Mouse (Mus musculus) hindbrain, embryonic 12.5 days (tissue): ENCODE results near the gene Ciita. TPM values are rescaled to one million over a fixed set of nuclear protein-coding genes. Genes with fewer than 3 reads are reported as not detected.

Experiments used
- ATAC-seq: fragments of 200-750 bp; cut with Nextera tagmentation; 2 replicates; pipeline ENCODE4 v1.8.0; 2017; ENCODE audit warnings: moderate TSS enrichment; ENCODE audit not compliant: low FRiP score
- H3K27ac ChIP-seq: fragments of 300-500 bp; sonication (generic); 2 replicates; pipeline ENCODE4 v1.5.1; 2016; ENCODE audit warnings: mild to moderate bottlenecking
- H3K27me3 ChIP-seq: fragments of 300-500 bp; sonication (generic); 2 replicates; pipeline ENCODE4 v1.6.1; 2016; ENCODE audit warnings: mild to moderate bottlenecking
- H3K36me3 ChIP-seq: fragments of 300-500 bp; sonication (generic); 2 replicates; pipeline ENCODE4 v1.6.1; 2016; ENCODE audit warnings: mild to moderate bottlenecking
- H3K4me1 ChIP-seq: fragments of 300-500 bp; sonication (generic); 2 replicates; pipeline ENCODE4 v1.6.1; 2016
- H3K4me2 ChIP-seq: fragments of 300-500 bp; sonication (generic); replicated peaks from 2 replicates; pipeline ENCODE4 v1.6.1; 2016; ENCODE audit warnings: mild to moderate bottlenecking
- H3K4me3 ChIP-seq: fragments of 300-500 bp; sonication (generic); 2 replicates; pipeline ENCODE4 v1.5.1; 2016; ENCODE audit warnings: mild to moderate bottlenecking
- H3K9ac ChIP-seq: fragments of 300-500 bp; sonication (generic); 2 replicates; pipeline ENCODE4 v1.6.1; 2016; ENCODE audit warnings: mild to moderate bottlenecking, moderate library complexity
- H3K9me3 ChIP-seq: fragments of 300-500 bp; sonication (generic); replicated peaks from 2 replicates; pipeline ENCODE4 v1.6.1; 2016; ENCODE audit warnings: mild to moderate bottlenecking
- WGBS: fragments of 180-500 bp; shearing (Covaris S2); methylation state at CpG from one replicate; pipeline ENCODE4 v1.1.7; 2016; 5-methylcytosine and 5-hydroxymethylcytosine counted together
- polyA plus RNA-seq: library from polyadenylated mRNA; unstranded; fragments of >200 nt; fragmentation: Nextera tagmentation; extraction: Ambion mirVana; gene quantifications from 2 replicates; pipeline ENCODE4 v1.2.1, GENCODE M21; 2016

Gene Ciita
- polyA plus RNA-seq, 1 experiment from 2014 or later: 0.37 TPM

DNA sequence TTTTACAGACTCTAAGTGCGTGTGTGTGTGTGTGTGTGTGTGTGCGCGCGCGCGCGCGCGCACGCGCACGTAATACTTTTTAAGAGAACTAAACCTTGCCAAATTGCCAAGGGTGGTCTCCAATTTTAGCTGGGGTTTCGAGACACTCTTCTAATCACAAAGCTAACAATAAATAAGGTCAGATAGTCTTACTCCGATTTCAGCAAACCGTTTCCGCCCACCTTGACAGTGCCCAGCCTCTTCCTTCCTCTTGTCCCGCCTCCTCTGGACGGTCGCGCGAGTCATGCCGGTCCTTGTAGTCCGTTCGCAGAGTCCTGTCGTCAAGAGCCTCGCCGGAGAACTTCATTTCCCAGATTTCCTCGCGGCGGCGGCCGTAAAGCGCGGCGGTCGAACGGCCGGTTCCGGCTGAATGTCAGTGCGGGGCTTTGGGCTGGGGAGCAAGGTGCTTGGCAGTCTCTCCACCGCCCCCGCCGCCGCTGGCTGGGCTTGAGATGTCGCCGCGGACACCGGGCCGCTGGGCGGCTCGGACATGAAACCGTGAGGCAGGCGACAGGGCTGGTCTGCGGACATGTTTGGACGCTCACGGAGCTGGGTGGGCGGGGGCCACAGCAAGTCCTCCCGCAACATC is 65.2 kb downstream of the Ciita start, which contains the start of gene Clec16a:
Gene Clec16a (plus strand): TSS at position 345 of the 628 bp plus-strand sequence.
- no peaks in the 10 kb centered on the region for H3K27me3 ChIP-seq
- H3K4me3 ChIP-seq: peak within 1 kb of the TSS; percentile 90
- H3K9ac ChIP-seq: peak within 1 kb of the TSS; percentile 88
- H3K4me1 ChIP-seq: peaks cover 34% of the 10 kb centered on the region
- WGBS: under 1% methylated on average over 58 of the region's 58 CpGs
- ATAC-seq: peak; percentile 92
- H3K36me3 ChIP-seq: no peaks in the 10 kb centered on the region
- H3K4me2 ChIP-seq: peak within 1 kb of the TSS; percentile 74
- H3K27ac ChIP-seq: no peak within 1 kb of the TSS
- no peaks in the 10 kb centered on the region for H3K9me3 ChIP-seq

DNA sequence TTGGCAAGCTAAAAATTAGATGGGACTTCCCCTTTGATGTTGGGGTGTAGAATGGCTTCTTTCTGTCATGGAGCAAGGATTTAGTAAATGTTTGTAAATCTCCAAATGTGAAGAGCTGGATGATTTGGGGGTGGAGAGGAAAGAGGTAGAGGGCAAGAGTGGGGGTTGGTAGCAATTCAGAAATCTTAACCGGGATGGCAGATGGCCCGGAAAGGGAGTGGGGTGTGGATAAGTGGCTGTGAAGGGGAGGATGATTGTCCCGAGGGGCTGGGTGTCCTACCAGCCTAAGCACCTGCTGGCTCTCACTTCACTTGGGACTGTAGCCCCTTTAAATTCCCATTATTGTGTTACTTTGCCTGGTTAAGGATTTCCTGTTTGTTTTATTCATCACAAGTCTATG is 67.0 kb downstream of the Ciita start:
- no peaks in the 10 kb centered on the region for H3K27me3 ChIP-seq
- H3K9me3 ChIP-seq: no peaks in the 10 kb centered on the region
- no peak overlapping the region for H3K27ac ChIP-seq
- no peak for ATAC-seq
- WGBS: 73% methylated on average over 3 of the region's 3 CpGs
- no peaks in the 10 kb centered on the region for H3K36me3 ChIP-seq
- H3K4me1 ChIP-seq: peaks cover 17% of the 10 kb centered on the region
- H3K4me2 ChIP-seq: peak overlapping the region; percentile 74; the same call in 1 of the 2 replicates
- H3K9ac ChIP-seq: no peak overlapping the region
- no peak overlapping the region for H3K4me3 ChIP-seq

DNA sequence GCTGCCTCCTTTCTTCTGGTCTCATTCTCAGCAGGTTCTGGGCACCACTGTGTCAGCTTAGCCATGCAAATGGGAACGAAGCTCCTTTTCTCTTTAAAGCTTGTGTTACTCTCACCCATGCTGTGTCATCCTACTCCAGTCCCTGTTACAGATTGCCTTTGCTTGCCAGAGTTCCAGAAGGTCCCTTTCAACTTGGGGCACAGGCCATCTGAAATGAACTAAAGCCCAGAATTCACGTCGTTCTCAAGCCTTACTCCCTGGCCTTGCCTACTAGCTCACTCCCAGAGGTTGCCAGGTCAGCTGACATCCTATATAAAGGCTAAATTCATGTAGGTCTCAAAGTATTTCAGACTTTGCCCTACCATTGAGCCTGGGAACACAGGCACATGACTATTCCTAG is 69.1 kb downstream of the Ciita start:
- no peak for ATAC-seq
- H3K4me3 ChIP-seq: no peak overlapping the region
- no peak overlapping the region for H3K9ac ChIP-seq
- WGBS: 55% methylated on average over 3 of the region's 3 CpGs
- peaks cover 14% of the 10 kb centered on the region for H3K4me1 ChIP-seq
- no peak overlapping the region for H3K4me2 ChIP-seq
- H3K9me3 ChIP-seq: no peaks in the 10 kb centered on the region
- no peaks in the 10 kb centered on the region for H3K27me3 ChIP-seq
- no peaks in the 10 kb centered on the region for H3K36me3 ChIP-seq
- H3K27ac ChIP-seq: no peak overlapping the region

DNA sequence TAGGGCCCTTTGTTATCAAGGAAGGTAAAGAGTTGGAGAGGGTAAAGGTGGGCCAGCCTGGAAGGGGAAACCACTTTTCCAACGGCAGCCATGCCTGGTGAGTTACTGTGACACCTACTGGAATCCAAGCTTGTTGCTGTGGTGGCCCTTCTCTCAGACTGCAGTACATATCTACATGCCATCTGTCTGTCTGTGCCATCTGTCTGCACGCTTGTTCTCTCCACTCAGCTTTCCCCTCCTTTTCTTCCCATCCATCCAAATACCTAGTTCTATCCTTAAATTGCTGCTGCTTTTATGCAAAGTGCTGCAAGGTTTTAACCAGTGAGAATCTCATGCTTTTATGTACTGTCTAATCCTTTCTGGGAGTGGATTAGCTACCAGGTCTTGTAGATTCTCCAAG is 69.7 kb downstream of the Ciita start:
- no peaks in the 10 kb centered on the region for H3K36me3 ChIP-seq
- H3K4me3 ChIP-seq: no peak overlapping the region
- no peak overlapping the region for H3K4me2 ChIP-seq
- no peak overlapping the region for H3K9ac ChIP-seq
- ATAC-seq: no peak
- no peak overlapping the region for H3K27ac ChIP-seq
- H3K4me1 ChIP-seq: peaks cover 14% of the 10 kb centered on the region
- no peaks in the 10 kb centered on the region for H3K27me3 ChIP-seq
- H3K9me3 ChIP-seq: no peaks in the 10 kb centered on the region
- WGBS: 90% methylated on average over 2 of the region's 2 CpGs

DNA sequence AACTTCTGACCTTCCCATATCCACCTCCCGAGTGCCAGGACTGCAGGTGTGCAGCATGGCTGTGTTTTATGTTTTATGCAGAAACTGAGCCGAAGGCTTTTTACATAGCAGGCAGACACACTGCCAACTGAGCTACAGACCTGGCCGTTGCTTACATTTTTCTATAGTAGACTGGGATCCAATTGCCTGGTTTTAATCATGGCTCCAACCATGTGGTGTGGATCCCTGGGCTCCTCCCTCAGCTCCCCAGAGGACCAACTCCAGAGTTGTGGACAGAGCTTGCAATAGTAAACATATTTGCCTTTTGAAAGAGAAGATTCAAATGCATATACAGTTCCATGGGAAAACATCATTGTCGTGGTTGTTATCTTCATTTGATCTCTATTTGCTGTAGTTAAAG is 71.7 kb downstream of the Ciita start:
- Histone ChIP-seq H3K9me3 (no peaks in the 10 kb centered on the region), H3K4me1 (peaks cover 4% of the 10 kb centered on the region), H3K4me3 (no peak overlapping the region), H3K9ac (no peak overlapping the region), H3K4me2 (no peak overlapping the region), H3K27me3 (no peaks in the 10 kb centered on the region), H3K36me3 (no peaks in the 10 kb centered on the region), H3K27ac (no peak overlapping the region)
- ATAC-seq: no peak
- WGBS: 84% methylated on average over 4 of the region's 4 CpGs

DNA sequence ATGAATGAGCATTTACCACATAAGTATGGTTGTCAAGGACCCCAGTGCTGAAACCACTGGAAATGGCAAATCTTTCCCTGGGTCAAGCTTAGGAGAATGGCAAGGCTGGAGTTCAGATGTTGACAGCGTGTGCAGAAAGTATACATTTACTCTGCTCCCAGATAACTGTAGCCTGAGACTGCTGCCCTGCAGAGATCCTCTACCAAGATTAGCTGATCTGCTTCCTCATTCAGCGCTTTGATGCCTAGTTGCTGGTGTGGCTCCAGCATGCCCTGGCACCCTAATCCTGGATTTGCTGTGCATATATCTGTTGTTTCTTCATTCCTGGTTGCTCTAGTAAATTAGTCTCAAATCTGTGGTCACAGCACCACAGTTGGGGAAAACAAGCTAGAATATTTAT is 74.0 kb downstream of the Ciita start:
- Histone ChIP-seq H3K4me2 (no peak overlapping the region), H3K36me3 (no peaks in the 10 kb centered on the region), H3K9ac (no peak overlapping the region), H3K9me3 (no peaks in the 10 kb centered on the region), H3K4me3 (no peak overlapping the region), H3K27me3 (no peaks in the 10 kb centered on the region), H3K27ac (no peak overlapping the region), H3K4me1 (no peaks in the 10 kb centered on the region)
- WGBS: 89% methylated on average over 2 of the region's 2 CpGs
- no peak for ATAC-seq

DNA sequence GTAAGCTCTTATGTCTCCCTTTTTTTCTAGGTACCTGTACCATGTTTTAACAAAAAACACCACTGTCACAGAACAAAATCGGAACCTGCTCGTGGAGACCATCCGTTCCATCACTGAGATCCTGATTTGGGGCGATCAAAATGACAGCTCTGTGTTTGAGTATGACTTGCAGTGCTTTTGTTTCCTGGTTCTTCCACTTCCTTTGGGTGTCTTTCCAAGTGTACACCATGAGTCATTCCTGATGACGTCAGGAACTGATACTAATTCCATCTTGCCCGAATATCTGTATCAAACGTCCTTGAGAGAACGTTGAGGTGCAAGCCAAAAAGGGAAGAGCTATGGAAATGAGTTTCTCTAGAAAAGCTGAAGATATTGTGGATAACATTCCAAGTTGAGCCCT is 80.1 kb downstream of the Ciita start:
- no peaks in the 10 kb centered on the region for H3K4me1 ChIP-seq
- no peak for ATAC-seq
- no peak overlapping the region for H3K4me2 ChIP-seq
- H3K9me3 ChIP-seq: no peaks in the 10 kb centered on the region
- H3K27ac ChIP-seq: no peak overlapping the region
- no peak overlapping the region for H3K9ac ChIP-seq
- WGBS: 92% methylated on average over 8 of the region's 8 CpGs
- H3K36me3 ChIP-seq: peaks cover 30% of the 10 kb centered on the region
- no peaks in the 10 kb centered on the region for H3K27me3 ChIP-seq
- H3K4me3 ChIP-seq: no peak overlapping the region

DNA sequence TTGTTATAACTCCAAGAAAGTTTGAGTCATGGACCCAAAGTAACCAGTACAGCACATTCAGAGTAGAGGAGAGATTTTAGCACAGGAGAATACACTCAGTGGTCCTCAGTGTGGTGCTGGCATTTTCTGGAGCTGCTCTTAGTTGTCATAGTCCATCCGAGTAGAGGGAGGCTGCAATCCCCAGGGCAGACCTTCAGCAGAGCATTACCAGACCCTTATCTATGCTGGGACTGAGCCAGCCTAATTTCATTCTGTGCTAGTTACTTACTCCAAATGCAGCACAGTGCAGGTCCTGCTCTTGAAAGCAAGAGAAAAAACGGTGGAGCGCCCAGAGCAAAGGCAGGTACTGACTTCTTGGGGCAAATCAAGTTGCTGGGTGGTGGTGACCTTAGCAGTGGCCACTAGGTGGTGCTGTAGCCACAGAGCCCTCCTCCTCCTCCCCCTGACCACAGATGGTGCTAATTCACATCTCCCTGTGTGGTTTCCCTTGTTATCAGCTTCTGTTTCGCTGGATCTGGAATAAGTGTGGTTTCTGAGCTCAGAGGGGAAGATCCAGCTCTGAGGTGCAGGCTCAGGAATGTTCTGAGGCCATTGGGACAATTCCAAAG is 85.5 kb downstream of the Ciita start:
- ATAC-seq: peak; percentile 58
- no peak overlapping the region for H3K4me2 ChIP-seq
- 39% methylated on average over 4 of the region's 4 CpGs for WGBS
- no peak overlapping the region for H3K9ac ChIP-seq
- no peak overlapping the region for H3K27ac ChIP-seq
- H3K4me3 ChIP-seq: no peak overlapping the region
- H3K9me3 ChIP-seq: no peaks in the 10 kb centered on the region
- peaks cover 50% of the 10 kb centered on the region for H3K36me3 ChIP-seq
- no peaks in the 10 kb centered on the region for H3K27me3 ChIP-seq
- no peaks in the 10 kb centered on the region for H3K4me1 ChIP-seq

DNA sequence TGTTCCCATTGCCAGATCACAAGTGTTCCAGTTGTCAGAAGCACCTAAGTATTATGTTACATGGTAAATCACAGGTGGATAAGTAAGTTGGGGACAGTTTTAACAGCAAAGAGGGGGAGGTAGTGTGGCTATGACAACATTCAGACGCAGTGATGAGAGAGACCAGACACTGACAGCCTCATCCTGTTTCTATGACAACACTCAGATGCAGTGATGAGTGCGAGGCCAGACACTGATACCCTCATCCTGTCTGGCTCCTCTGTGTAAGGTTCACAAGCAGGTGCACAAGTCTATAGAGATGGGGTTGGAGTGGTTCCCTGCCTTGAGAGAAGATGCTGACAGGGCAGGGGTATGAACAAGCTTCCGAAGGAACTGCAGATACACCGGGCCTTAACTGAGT is 87.3 kb downstream of the Ciita start:
- H3K36me3 ChIP-seq: peaks cover 51% of the 10 kb centered on the region
- no peaks in the 10 kb centered on the region for H3K4me1 ChIP-seq
- no peaks in the 10 kb centered on the region for H3K27me3 ChIP-seq
- H3K27ac ChIP-seq: no peak overlapping the region
- 96% methylated on average over 4 of the region's 4 CpGs for WGBS
- no peak overlapping the region for H3K9ac ChIP-seq
- no peak for ATAC-seq
- H3K4me2 ChIP-seq: no peak overlapping the region
- no peak overlapping the region for H3K4me3 ChIP-seq
- H3K9me3 ChIP-seq: no peaks in the 10 kb centered on the region

DNA sequence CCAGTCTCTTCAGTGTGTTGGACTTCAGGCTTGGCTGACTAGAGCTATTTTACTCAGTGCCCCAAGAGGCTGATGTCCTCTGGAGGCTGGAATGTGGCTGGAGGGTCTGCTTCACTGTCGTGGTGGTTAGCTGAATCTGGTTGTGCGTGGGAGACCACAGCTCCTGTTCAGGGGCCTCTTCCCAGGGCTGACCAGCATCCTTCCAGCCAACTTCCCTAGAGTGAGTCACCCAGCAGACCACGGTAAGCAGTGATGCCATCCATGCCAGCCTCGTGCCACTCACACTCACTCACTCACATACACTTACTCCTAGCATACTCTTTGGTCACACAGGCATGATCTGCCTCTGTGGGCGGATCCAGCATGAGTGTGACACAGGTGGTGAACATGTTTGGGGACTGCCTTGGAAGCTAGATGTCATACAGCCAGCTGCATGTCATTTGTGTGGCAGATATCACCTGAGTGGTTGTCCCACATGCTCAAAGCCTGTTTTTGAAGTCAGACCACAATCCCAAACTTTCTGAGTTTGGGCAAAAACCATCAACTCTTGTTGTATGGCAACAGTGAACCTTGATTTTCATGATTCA is 90.0 kb downstream of the Ciita start:
- Histone ChIP-seq H3K9ac (no peak overlapping the region), H3K4me1 (no peaks in the 10 kb centered on the region), H3K27ac (no peak overlapping the region), H3K4me2 (no peak overlapping the region), H3K36me3 (peaks cover 52% of the 10 kb centered on the region), H3K4me3 (no peak overlapping the region), H3K9me3 (no peaks in the 10 kb centered on the region), H3K27me3 (no peaks in the 10 kb centered on the region)
- no peak for ATAC-seq
- WGBS: 86% methylated on average over 5 of the region's 5 CpGs

DNA sequence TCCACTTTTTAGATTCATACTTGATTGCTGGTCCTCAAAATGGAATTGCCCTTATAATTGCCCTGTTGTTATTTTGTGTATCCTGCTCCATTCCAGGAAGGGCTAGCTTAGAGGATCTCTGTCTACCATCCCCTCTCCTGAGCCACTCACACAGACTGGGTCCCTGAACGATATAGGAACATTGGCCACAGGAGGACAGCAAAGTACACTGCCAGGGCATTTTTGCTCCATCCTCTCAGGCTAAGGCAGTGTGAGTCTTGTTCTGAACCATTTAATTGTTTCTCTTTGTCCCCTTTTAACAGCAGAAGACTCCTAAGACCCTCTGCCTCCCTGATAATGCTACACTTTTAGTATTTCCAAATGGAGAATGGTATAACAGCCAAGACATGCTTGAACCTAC is 90.8 kb downstream of the Ciita start:
- H3K4me2 ChIP-seq: no peak overlapping the region
- peaks cover 57% of the 10 kb centered on the region for H3K36me3 ChIP-seq
- no peaks in the 10 kb centered on the region for H3K4me1 ChIP-seq
- H3K9me3 ChIP-seq: no peaks in the 10 kb centered on the region
- H3K9ac ChIP-seq: no peak overlapping the region
- no peaks in the 10 kb centered on the region for H3K27me3 ChIP-seq
- H3K27ac ChIP-seq: no peak overlapping the region
- WGBS: 84% methylated on average over 1 of the region's 1 CpGs
- ATAC-seq: no peak
- no peak overlapping the region for H3K4me3 ChIP-seq

DNA sequence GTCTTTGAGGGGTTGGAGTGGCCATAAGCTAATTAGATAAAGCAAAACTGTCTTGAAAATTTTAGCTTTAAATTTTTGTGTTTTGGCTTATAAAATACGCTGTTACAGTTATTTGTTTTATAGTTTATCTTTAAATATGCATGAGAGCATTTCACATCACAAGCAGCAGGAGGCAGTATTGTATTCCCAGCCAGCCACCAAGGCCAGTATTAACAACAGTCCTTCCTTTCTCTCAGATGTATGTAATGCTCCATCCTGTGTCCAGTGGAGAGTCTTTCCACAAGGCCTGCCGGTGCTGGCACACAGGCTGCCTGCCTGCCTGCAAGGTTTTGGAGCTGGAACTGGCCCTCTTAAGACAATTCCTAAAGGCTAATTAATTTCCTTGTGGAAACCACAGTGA is 92.0 kb downstream of the Ciita start:
- no peak overlapping the region for H3K9ac ChIP-seq
- no peaks in the 10 kb centered on the region for H3K4me1 ChIP-seq
- 64% methylated on average over 2 of the region's 2 CpGs for WGBS
- ATAC-seq: no peak
- no peaks in the 10 kb centered on the region for H3K9me3 ChIP-seq
- no peak overlapping the region for H3K4me3 ChIP-seq
- peaks cover 67% of the 10 kb centered on the region for H3K36me3 ChIP-seq
- H3K27ac ChIP-seq: no peak overlapping the region
- H3K4me2 ChIP-seq: no peak overlapping the region
- no peaks in the 10 kb centered on the region for H3K27me3 ChIP-seq

DNA sequence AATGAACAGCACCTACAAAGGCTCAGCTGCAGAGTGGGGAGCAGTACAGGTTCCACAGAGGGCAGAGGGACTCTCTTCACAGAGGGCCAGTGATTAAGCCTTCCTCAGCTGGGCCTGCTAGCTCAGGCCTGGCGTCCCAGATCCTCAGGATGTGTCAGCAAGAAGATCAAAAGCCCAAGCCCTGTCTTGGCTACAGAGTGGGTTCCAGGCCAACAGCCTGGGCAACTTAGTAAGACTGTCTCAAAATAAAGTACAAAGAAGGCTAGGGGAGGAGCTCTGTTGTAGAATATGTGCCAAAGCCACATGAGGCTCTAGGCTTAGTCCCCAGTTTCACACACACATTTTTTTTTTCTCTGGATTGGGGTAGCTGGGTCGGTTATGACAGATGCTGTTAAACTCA is 95.1 kb downstream of the Ciita start:
- no peak overlapping the region for H3K9ac ChIP-seq
- WGBS: 89% methylated on average over 2 of the region's 2 CpGs
- H3K4me3 ChIP-seq: no peak overlapping the region
- no peaks in the 10 kb centered on the region for H3K4me1 ChIP-seq
- H3K4me2 ChIP-seq: no peak overlapping the region
- H3K27ac ChIP-seq: no peak overlapping the region
- H3K27me3 ChIP-seq: no peaks in the 10 kb centered on the region
- ATAC-seq: no peak
- no peaks in the 10 kb centered on the region for H3K9me3 ChIP-seq
- peaks cover 75% of the 10 kb centered on the region for H3K36me3 ChIP-seq
